Mouse (Mus musculus) CH12.LX (cell line): ENCODE measurements around the gene Rps3a1. TPM values are rescaled to one million over a fixed set of nuclear protein-coding genes. Genes with fewer than 3 reads are reported as not detected.

Source experiments
- DNase-seq: peaks from one replicate; pipeline ENCODE4 v3.0.0-alpha.2; 2013; ENCODE audit errors: extremely low read depth
- H3K27ac ChIP-seq: 2 replicates; pipeline ENCODE4 v1.5.1; 2012; ENCODE audit warnings: low read depth, mild to moderate bottlenecking, control low read depth, moderate library complexity; ENCODE audit not compliant: insufficient read depth
- H3K27me3 ChIP-seq: replicated peaks from 2 replicates; pipeline ENCODE3; 2012; ENCODE audit warnings: inconsistent platforms
- H3K36me3 ChIP-seq, 2 experiments: replicated peaks in 1 of 2; 2 replicates each; pipeline versions ENCODE3 to v1.6.1; 2012; ENCODE audit warnings: inconsistent platforms in 1 of 2, low read length in 1 of 2, mild to moderate bottlenecking in 1 of 2, mixed read lengths in 1 of 2, moderate library complexity in 1 of 2; ENCODE audit not compliant: control insufficient read depth in 1 of 2, insufficient read depth in 1 of 2
- H3K4me1 ChIP-seq, 2 experiments: 2 replicates each; pipeline ENCODE4 v1.6.1; 2012; ENCODE audit warnings: inconsistent platforms in 1 of 2, moderate library complexity in 1 of 2; ENCODE audit not compliant: insufficient read depth in 2 of 2, control insufficient read depth in 1 of 2
- H3K4me2 ChIP-seq: 2 replicates; pipeline ENCODE4 v1.6.1; 2012; ENCODE audit warnings: low read depth, mild to moderate bottlenecking, control low read depth; ENCODE audit not compliant: poor library complexity, insufficient read depth, severe bottlenecking
- H3K4me3 ChIP-seq, 3 experiments: fragments of 150-350 bp in 1 of 3; sonication (generic) in 1 of 3; replicated peaks in 1 of 3; 2 replicates each; pipeline versions ENCODE3 to v1.5.1; 2011 to 2012; ENCODE audit warnings: low read depth in 2 of 3, low read length in 2 of 3, mild to moderate bottlenecking in 2 of 3, moderate library complexity in 2 of 3, control low read depth in 1 of 3, improper control_type of control experiment in 1 of 3, inconsistent platforms in 1 of 3, mixed read lengths in 1 of 3; ENCODE audit not compliant: poor library complexity in 1 of 3
- H3K79me2 ChIP-seq: replicated peaks from 2 replicates; pipeline ENCODE4 v1.6.1; 2012; ENCODE audit warnings: mild to moderate bottlenecking, moderate library complexity; ENCODE audit not compliant: control insufficient read depth, poor library complexity, insufficient read depth, severe bottlenecking; ENCODE audit errors: extremely low read depth
- H3K9ac ChIP-seq: 2 replicates; pipeline ENCODE4 v1.6.1; 2012; ENCODE audit warnings: low read depth, mild to moderate bottlenecking, control low read depth, moderate library complexity; ENCODE audit not compliant: insufficient read depth
- H3K9me3 ChIP-seq: replicated peaks from 2 replicates; pipeline ENCODE3; 2012; ENCODE audit warnings: low read length, inconsistent platforms, mixed read lengths
- CTCF ChIP-seq, 2 experiments: IDR thresholded peaks in 1 of 2; conservative IDR thresholded peaks in 1 of 2; 2 replicates each; pipeline ENCODE4 v1.5.1; 2011 to 2012; ENCODE audit warnings: low read depth in 2 of 2, low read length in 2 of 2, improper control_type of control experiment in 1 of 2, inconsistent platforms in 1 of 2, mild to moderate bottlenecking in 1 of 2, moderate library complexity in 1 of 2
- IRF4 ChIP-seq: IDR thresholded peaks from 2 replicates; pipeline ENCODE4 v1.6.1; 2014; ENCODE audit warnings: low read depth, mild to moderate bottlenecking, inconsistent platforms, low read length, improper control_type of control experiment
- JUN ChIP-seq: IDR thresholded peaks from 2 replicates; pipeline ENCODE4 v1.6.1; 2011; ENCODE audit warnings: low read depth, mild to moderate bottlenecking, low read length, improper control_type of control experiment, moderate library complexity; ENCODE audit not compliant: insufficient read depth
- JUND ChIP-seq: conservative IDR thresholded peaks from 2 replicates; pipeline ENCODE4 v1.6.1; 2011; ENCODE audit warnings: low read depth, low read length, improper control_type of control experiment
- MEF2A ChIP-seq: IDR thresholded peaks from 2 replicates; pipeline ENCODE4 v1.6.1; 2014; ENCODE audit warnings: low read depth, mild to moderate bottlenecking, inconsistent platforms, low read length, improper control_type of control experiment, borderline replicate concordance
- MXI1 ChIP-seq: IDR thresholded peaks from 2 replicates; pipeline ENCODE4 v1.6.1; 2011; ENCODE audit warnings: mild to moderate bottlenecking, low read depth, low read length, improper control_type of control experiment
- NELFE ChIP-seq: IDR thresholded peaks from 2 replicates; pipeline ENCODE4 v1.6.1; 2011; ENCODE audit warnings: low read depth, low read length, improper control_type of control experiment
- NRF1 ChIP-seq: IDR thresholded peaks from 2 replicates; pipeline ENCODE4 v1.6.1; 2014; ENCODE audit warnings: low read depth, mild to moderate bottlenecking, inconsistent platforms, low read length, improper control_type of control experiment, moderate library complexity
- PAX5 ChIP-seq: IDR thresholded peaks from 2 replicates; pipeline ENCODE4 v1.6.1; 2012; ENCODE audit warnings: low read length, inconsistent platforms, mixed read lengths
- POLR2A ChIP-seq: IDR thresholded peaks from 2 replicates; pipeline ENCODE4 v1.6.1; 2011; ENCODE audit warnings: low read depth, mild to moderate bottlenecking, improper control_type of control experiment, low read length
- RAD21 ChIP-seq: IDR thresholded peaks from 2 replicates; pipeline ENCODE4 v1.6.1; 2011; ENCODE audit warnings: low read depth, mild to moderate bottlenecking, low read length, improper control_type of control experiment, moderate library complexity
- TBP ChIP-seq: conservative IDR thresholded peaks from 2 replicates; pipeline ENCODE4 v1.6.1; 2011; ENCODE audit warnings: low read depth, low read length, improper control_type of control experiment
- TCF12 ChIP-seq: IDR thresholded peaks from 2 replicates; pipeline ENCODE4 v1.6.1; 2014; ENCODE audit warnings: low read depth, mild to moderate bottlenecking, inconsistent platforms, low read length, improper control_type of control experiment
- UBTF ChIP-seq: IDR thresholded peaks from 2 replicates; pipeline ENCODE4 v1.6.1; 2012; ENCODE audit warnings: low read depth, mild to moderate bottlenecking, inconsistent platforms, low read length, improper control_type of control experiment, moderate library complexity
- ZC3H11A ChIP-seq: IDR thresholded peaks from 2 replicates; pipeline ENCODE4 v1.6.1; 2012; ENCODE audit warnings: low read depth, mild to moderate bottlenecking, inconsistent platforms, low read length, improper control_type of control experiment
- ZKSCAN1 ChIP-seq: IDR thresholded peaks from 2 replicates; pipeline ENCODE4 v1.6.1; 2012; ENCODE audit warnings: low read depth, inconsistent platforms, low read length, improper control_type of control experiment, borderline replicate concordance
- ZMIZ1 ChIP-seq: IDR thresholded peaks from 2 replicates; pipeline ENCODE4 v1.6.1; 2012; ENCODE audit warnings: low read depth, mild to moderate bottlenecking, inconsistent platforms, low read length, improper control_type of control experiment
- dilution Hi-C: fragments of 300-500 bp; cut with MboI; formaldehyde crosslinking; loops from 2 replicates; pipeline ENCODE4 v1.14.3; 2020; ENCODE audit warnings: low sequenced_read_pairs; ENCODE audit not compliant: extremely low pct_unique_long_range_greater_than_20kb, extremely low pct_ligation_motif_present
- in situ Hi-C: fragments of 300-500 bp; cut with MboI; formaldehyde crosslinking; loops from 3 replicates; pipeline ENCODE4 v1.14.3; 2019; ENCODE audit warnings: low sequenced_read_pairs, low pct_ligation_motif_present, low pct_unique_long_range_greater_than_20kb, mixed read lengths
- polyA plus RNA-seq: library from polyadenylated mRNA; unstranded; fragments of >175 nt; gene quantifications from 2 replicates; pipeline ENCODE4 v1.2.1, GENCODE M21; 2012; ENCODE audit warnings: low read depth; ENCODE audit not compliant: insufficient read length
- total RNA-seq, 2 experiments: library from RNA; depleted of rRNA; stranded (reverse); fragments of 300-350 nt in 1 of 2; fragments of >200 nt in 1 of 2; gene quantifications; 2 replicates each; pipeline ENCODE4 v1.2.3; 2012 to 2014

Gene Rps3a1
- total and polyA plus RNA-seq, 3 experiments, result 2,244 to 5,270 (median 3,430) TPM

DNA sequence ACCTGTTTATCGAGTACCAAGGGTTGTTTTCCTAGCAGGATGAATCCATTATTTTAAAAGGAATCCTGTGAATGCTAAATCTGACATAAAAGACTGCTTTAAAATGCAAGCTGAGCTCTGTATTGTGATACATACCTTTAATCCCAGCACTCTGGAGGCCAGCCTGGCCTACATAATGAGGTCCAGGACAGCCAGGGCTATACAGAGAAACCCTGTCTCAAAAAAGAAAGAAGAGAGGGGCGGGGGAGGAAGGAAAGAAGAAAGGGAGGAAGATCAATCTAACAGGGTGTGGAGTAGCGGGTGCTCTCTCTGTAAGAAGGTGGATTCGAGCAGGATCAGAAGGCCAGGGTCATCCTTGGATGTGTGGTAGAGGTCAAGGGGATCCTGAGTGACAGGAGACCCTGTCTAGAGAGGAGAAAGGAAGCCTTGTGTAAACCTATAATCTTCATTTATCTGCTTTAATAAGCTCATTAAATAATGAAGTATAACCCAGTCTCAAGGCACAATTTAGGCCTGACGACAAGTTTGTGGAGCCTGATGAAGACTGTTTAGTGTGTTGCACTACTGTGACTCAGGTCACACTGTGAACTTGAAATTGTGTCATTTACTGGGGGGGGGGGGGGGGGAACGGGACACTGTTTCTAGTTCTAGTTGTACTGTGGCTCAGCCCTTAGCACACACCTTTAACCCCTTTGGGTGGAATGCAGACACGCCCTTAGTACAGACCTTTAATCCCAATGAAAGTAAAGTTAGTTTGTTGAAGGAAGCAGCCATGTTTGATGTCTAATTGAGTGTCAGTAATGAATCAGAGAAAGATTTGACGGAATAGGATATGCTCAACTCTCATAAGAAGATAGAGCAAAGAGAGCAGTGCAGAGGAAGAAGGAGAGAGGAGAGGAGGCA lies 34.6 kb downstream of the Rps3a1 start:
- no peak overlapping the region for H3K27ac ChIP-seq
- no peak overlapping the region for H3K4me2 ChIP-seq
- in situ Hi-C loops (loop anchor here (25.0 kb wide), 1 partner anchor 396 kb away; no protein-coding TSS in a partner anchor), dilution Hi-C loops (no loop called here)
- TF ChIP-seq IRF4 (no peak), MEF2A (no peak), ZKSCAN1 (no peak), PAX5 (no peak), RAD21 (no peak), TBP (no peak), POLR2A (no peak), JUND (no peak), NRF1 (no peak)
- no peaks in the 10 kb centered on the region for H3K27me3 ChIP-seq
- H3K4me3 ChIP-seq, result no peak overlapping the region
- H3K36me3 ChIP-seq, result no peaks in the 10 kb centered on the region
- H3K79me2 ChIP-seq, result no peaks in the 10 kb centered on the region
- H3K4me1 ChIP-seq, result peaks cover 0 to 8% of the 10 kb centered on the region in 2 experiments; a peak in 3 of 4 replicates
- no peak for DNase-seq
- H3K9ac ChIP-seq, result no peak overlapping the region
- no peaks in the 10 kb centered on the region for H3K9me3 ChIP-seq

DNA sequence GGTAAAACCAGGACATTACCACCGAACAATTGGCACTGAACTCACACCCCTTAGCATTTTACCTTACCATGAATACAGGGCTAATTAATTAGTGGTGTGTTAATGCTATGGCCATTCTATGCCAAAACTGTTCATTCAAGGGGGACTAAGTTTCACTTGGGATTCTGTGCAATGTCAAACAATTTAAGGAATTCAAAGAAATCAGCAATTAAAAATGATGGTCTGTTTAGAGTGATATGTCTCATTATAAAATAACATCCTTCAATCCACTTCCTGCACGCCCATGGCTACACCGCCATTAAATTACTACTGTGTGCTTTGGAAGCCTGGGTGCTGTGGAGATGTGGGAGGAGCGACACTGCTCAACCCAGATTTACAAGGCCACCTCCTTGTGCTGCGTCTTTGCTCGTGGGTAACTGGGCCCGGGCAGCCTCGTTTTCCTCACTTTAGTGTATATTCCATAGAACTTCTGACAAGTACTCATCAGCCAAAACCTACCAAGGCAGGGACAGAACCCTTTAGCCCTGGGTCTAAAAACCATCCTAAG lies 36.3 kb downstream of the Rps3a1 start:
- H3K79me2 ChIP-seq, result no peaks in the 10 kb centered on the region
- dilution Hi-C loops (no loop called here), in situ Hi-C loops (loop anchor here (25.0 kb wide), 1 partner anchor 394 kb away; no protein-coding TSS in a partner anchor)
- no peaks in the 10 kb centered on the region for H3K27me3 ChIP-seq
- H3K27ac ChIP-seq, result no peak overlapping the region
- no peak for DNase-seq
- no peak overlapping the region for H3K9ac ChIP-seq
- TF ChIP-seq MEF2A, result no peak
- TF ChIP-seq TCF12, result no peak
- no peak for TF ChIP-seq NELFE
- no peak for TF ChIP-seq ZMIZ1
- no peak for TF ChIP-seq ZC3H11A
- TF ChIP-seq MXI1, result no peak
- TF ChIP-seq UBTF, result no peak
- TF ChIP-seq JUN, result no peak
- TF ChIP-seq CTCF (conservative IDR thresholded peaks at IDR 0.05 in 1 of 2, IDR thresholded peaks at IDR 0.05 in 1 of 2; ENCODE audit: low read depth in 2 of 2, low read length in 2 of 2), result no peak
- no peaks in the 10 kb centered on the region for H3K9me3 ChIP-seq
- no peaks in the 10 kb centered on the region for H3K36me3 ChIP-seq
- H3K4me2 ChIP-seq, result no peak overlapping the region
- H3K4me1 ChIP-seq, result peaks cover 0 to 8% of the 10 kb centered on the region in 2 experiments; a peak in 3 of 4 replicates
- no peak overlapping the region for H3K4me3 ChIP-seq
